Comparison of ENCODE assay signal across 8 mouse cellular contexts in genomic region chr2:152406126-152406525, GRCm38 (mm10). TPM values are rescaled to one million over a fixed set of nuclear protein-coding genes. Genes with fewer than 3 reads are reported as not detected.
DNase-seq lines count a peak whose midpoint lies in the region; ATAC-seq and TF ChIP-seq lines count a peak whose summit lies in the region.

No protein-coding gene starts in this region.

- H3K27me3 ChIP-seq in heart, embryonic 10.5 days (ENCODE audit: insufficient read depth, poor library complexity, severe bottlenecking): no peaks in the 10 kb centered on the region
- no peaks in the 10 kb centered on the region for H3K27me3 ChIP-seq in kidney, embryonic 15.5 days
- H3K27me3 ChIP-seq in limb, embryonic 15.5 days: no peaks in the 10 kb centered on the region

- H3K4me1 ChIP-seq in embryonic fibroblast, embryonic 13.5 days (ENCODE audit: control insufficient read depth, insufficient read depth, low read length): 0 out of 2 replicates have a peak, but pooled peaks cover 4% of the 10 kb centered on the region
- peaks cover 35% of the 10 kb centered on the region for H3K4me1 ChIP-seq in heart, embryonic 10.5 days
- H3K4me1 ChIP-seq in kidney, embryonic 15.5 days: peaks cover 38% of the 10 kb centered on the region
- peaks cover 36% of the 10 kb centered on the region for H3K4me1 ChIP-seq in limb, embryonic 15.5 days

- H3K4me3 ChIP-seq in embryonic fibroblast, embryonic 13.5 days (ENCODE audit: insufficient read depth, low read length): peak overlapping the region; percentile 45
- H3K4me3 ChIP-seq in heart, embryonic 10.5 days: peak overlapping the region; percentile 51
- H3K4me3 ChIP-seq in kidney, embryonic 15.5 days (replicated peaks): peak overlapping the region; percentile 37
- peak overlapping the region; percentile 37 for H3K4me3 ChIP-seq in limb, embryonic 15.5 days

- ATAC-seq in kidney, embryonic 15.5 days (replicated peaks; ENCODE audit: low FRiP score): peak; percentile 96
- peak; percentile 92 for ATAC-seq in limb, embryonic 15.5 days (ENCODE audit: insufficient number of reproducible peaks, low FRiP score, low TSS enrichment, low read depth)
- peak; percentile 83 for ATAC-seq in monocyte, adult 5-6 weeks (replicated peaks; ENCODE audit: insufficient number of reproducible peaks, low FRiP score, low TSS enrichment, poor library complexity, severe bottlenecking)

- peak overlapping the region; percentile 37 for H3K27ac ChIP-seq in embryonic fibroblast, embryonic 13.5 days (ENCODE audit: insufficient read depth, low read length)
- peak overlapping the region; percentile 84 for H3K27ac ChIP-seq in heart, embryonic 10.5 days
- H3K27ac ChIP-seq in kidney, embryonic 15.5 days: peak overlapping the region; percentile 87
- H3K27ac ChIP-seq in limb, embryonic 15.5 days: peak overlapping the region; percentile 77

- under 1% methylated on average over 19 of the region's 19 CpGs for WGBS in heart, embryonic 10.5 days
- WGBS in kidney, embryonic 15.5 days: under 1% methylated on average over 19 of the region's 19 CpGs
- WGBS in limb, embryonic 15.5 days: under 1% methylated on average over 19 of the region's 19 CpGs

- no peaks in the 10 kb centered on the region for H3K36me3 ChIP-seq in heart, embryonic 10.5 days
- H3K36me3 ChIP-seq in kidney, embryonic 15.5 days: no peaks in the 10 kb centered on the region
- H3K36me3 ChIP-seq in limb, embryonic 15.5 days: no peaks in the 10 kb centered on the region

- peak overlapping the region; percentile 65 for H3K4me2 ChIP-seq in kidney, embryonic 15.5 days
- H3K4me2 ChIP-seq in limb, embryonic 15.5 days: peak overlapping the region; percentile 57

- no peak for TF ChIP-seq CTCF in embryonic fibroblast, embryonic 13.5 days (IDR thresholded peaks at IDR 0.05; ENCODE audit: borderline replicate concordance, insufficient read depth, low read length)

- H3K9me3 ChIP-seq in heart, embryonic 10.5 days: no peaks in the 10 kb centered on the region
- H3K9me3 ChIP-seq in kidney, embryonic 15.5 days (replicated peaks): no peaks in the 10 kb centered on the region
- no peaks in the 10 kb centered on the region for H3K9me3 ChIP-seq in limb, embryonic 15.5 days

- TF ChIP-seq POLR2A in embryonic fibroblast, embryonic 13.5 days (IDR thresholded peaks at IDR 0.05; ENCODE audit: low read depth, low read length): peak; percentile 52; the same call in 1 of the 2 replicates

- DNase-seq in A20 (ENCODE audit: low read depth, low spot score): peak; percentile 90
- peak; percentile 99 for DNase-seq in brain, adult 2 months (ENCODE audit: low read depth, low spot score)
- DNase-seq in heart, embryonic 10.5 days (ENCODE audit: low spot score): peak; percentile 99
- DNase-seq in spleen, postnatal 36 days (ENCODE audit: low spot score in 2 of 2): peak; percentile 89 to 93

- peak overlapping the region; percentile 29; the same call in 1 of the 2 replicates for H3K9ac ChIP-seq in kidney, embryonic 15.5 days
- H3K9ac ChIP-seq in limb, embryonic 15.5 days: no peak overlapping the region

RNA-seq across cellular contexts. Expression of gene Sox12, which starts 8.3 kb away (rescaled TPM):
- 15.0 and 20.3 TPM in 2 replicates for polyA plus RNA-seq in embryonic fibroblast, embryonic 13.5 days (2011; ENCODE audit: insufficient read length, low read depth, missing spikeins)
- polyA plus RNA-seq in heart, embryonic 10.5 days (2016; fragmentation: Nextera tagmentation; extraction: Ambion mirVana): 6.7 and 10.5 TPM in 2 replicates
- polyA plus RNA-seq in kidney, embryonic 15.5 days (2015; fragmentation: Nextera tagmentation; extraction: Ambion mirVana): 10.6 and 12.2 TPM in 2 replicates
- polyA plus RNA-seq in limb, embryonic 15.5 days (2015; fragmentation: Nextera tagmentation; extraction: Ambion mirVana): 5.2 and 6.6 TPM in 2 replicates
- total RNA-seq in monocyte, adult 5-6 weeks (2017): 0.10 to 0.43 TPM in 2 of 3 replicates, not detected in the other

RNA-seq across cellular contexts. Expression of gene Zcchc3, which starts 8.7 kb away (rescaled TPM):
- polyA plus RNA-seq in embryonic fibroblast, embryonic 13.5 days (2011; ENCODE audit: insufficient read length, low read depth, missing spikeins): 9.7 and 17.6 TPM in 2 replicates
- 50.6 and 71.3 TPM in 2 replicates for polyA plus RNA-seq in heart, embryonic 10.5 days (2016; fragmentation: Nextera tagmentation; extraction: Ambion mirVana)
- polyA plus RNA-seq in kidney, embryonic 15.5 days (2015; fragmentation: Nextera tagmentation; extraction: Ambion mirVana): 42.4 and 45.7 TPM in 2 replicates
- polyA plus RNA-seq in limb, embryonic 15.5 days (2015; fragmentation: Nextera tagmentation; extraction: Ambion mirVana): 28.5 and 35.0 TPM in 2 replicates
- total RNA-seq in monocyte, adult 5-6 weeks (2017): 0.10 to 0.75 TPM in 2 of 3 replicates, not detected in the other

RNA-seq across cellular contexts. Expression of gene 6820408C15Rik, which starts 9.3 kb away (rescaled TPM):
- polyA plus RNA-seq in embryonic fibroblast, embryonic 13.5 days (2011; ENCODE audit: insufficient read length, low read depth, missing spikeins): 0.30 TPM in 1 of 2 replicates, not detected in the other
- polyA plus RNA-seq in heart, embryonic 10.5 days (2016; fragmentation: Nextera tagmentation; extraction: Ambion mirVana): 1.2 and 1.4 TPM in 2 replicates
- polyA plus RNA-seq in kidney, embryonic 15.5 days (2015; fragmentation: Nextera tagmentation; extraction: Ambion mirVana): 0.56 and 0.77 TPM in 2 replicates
- 0.10 TPM in 1 of 2 replicates, not detected in the other for polyA plus RNA-seq in limb, embryonic 15.5 days (2015; fragmentation: Nextera tagmentation; extraction: Ambion mirVana)
- not detected in 3 replicates for total RNA-seq in monocyte, adult 5-6 weeks (2017)

RNA-seq across cellular contexts. Expression of gene Nrsn2, which starts 29.7 kb away (rescaled TPM):
- polyA plus RNA-seq in embryonic fibroblast, embryonic 13.5 days (2011; ENCODE audit: insufficient read length, low read depth, missing spikeins): not detected in 2 replicates
- polyA plus RNA-seq in heart, embryonic 10.5 days (2016; fragmentation: Nextera tagmentation; extraction: Ambion mirVana): 3.1 and 3.3 TPM in 2 replicates
- polyA plus RNA-seq in kidney, embryonic 15.5 days (2015; fragmentation: Nextera tagmentation; extraction: Ambion mirVana): 1.1 and 2.2 TPM in 2 replicates
- polyA plus RNA-seq in limb, embryonic 15.5 days (2015; fragmentation: Nextera tagmentation; extraction: Ambion mirVana): 1.0 and 1.5 TPM in 2 replicates
- total RNA-seq in monocyte, adult 5-6 weeks (2017): not detected in 3 replicates

RNA-seq across cellular contexts. Expression of gene Defb23, which starts 58.3 kb away (rescaled TPM):
- not detected in 2 replicates for polyA plus RNA-seq in embryonic fibroblast, embryonic 13.5 days (2011; ENCODE audit: insufficient read length, low read depth, missing spikeins)
- not detected in 2 replicates for polyA plus RNA-seq in heart, embryonic 10.5 days (2016; fragmentation: Nextera tagmentation; extraction: Ambion mirVana)
- 0.27 TPM in 1 of 2 replicates, not detected in the other for polyA plus RNA-seq in kidney, embryonic 15.5 days (2015; fragmentation: Nextera tagmentation; extraction: Ambion mirVana)
- not detected in 2 replicates for polyA plus RNA-seq in limb, embryonic 15.5 days (2015; fragmentation: Nextera tagmentation; extraction: Ambion mirVana)
- total RNA-seq in monocyte, adult 5-6 weeks (2017): not detected in 3 replicates

Comparison
In these comparisons a context has a peak if more than half of its experiments do, and no peak if none do; other contexts are left out.
1. Peak in every context shown above with its lines: DNase-seq, ATAC-seq, H3K4me3 ChIP-seq and H3K27ac ChIP-seq.
2. H3K27ac ChIP-seq: peak in every context shown above with its lines; median percentile 87 in kidney, embryonic 15.5 days; 84 in heart, embryonic 10.5 days; 77 in limb, embryonic 15.5 days; 37 in embryonic fibroblast, embryonic 13.5 days.